Mouse (Mus musculus): Measurements from ENCODE around the gene Nfkbib. TPM values are rescaled to one million over a fixed set of nuclear protein-coding genes. Genes with fewer than 3 reads are reported as not detected.

The Nfkbib gene
- polyA plus RNA-seq, 1 experiment, result 12.1 TPM

- Histone ChIP-seq H3K4me1 (ENCODE audit: control insufficient read depth, insufficient read depth, low read length) (no peaks in the 10 kb centered on the region; the same call in 1 of the 2 replicates), H3K27ac (ENCODE audit: control insufficient read depth, insufficient read depth, low read depth, low read length, poor library complexity) (peak within 1 kb of the TSS; percentile 20; the same call in 1 of the 2 replicates), H3K4me3 (replicated peaks; ENCODE audit: control insufficient read depth, low read depth, low read length) (peak within 1 kb of the TSS; percentile 67)
- no peak for TF ChIP-seq POLR2A (IDR thresholded peaks at IDR 0.05; ENCODE audit: borderline replicate concordance, control insufficient read depth, low read depth, low read length)
- no peak for TF ChIP-seq CTCF (IDR thresholded peaks at IDR 0.05; ENCODE audit: control insufficient read depth, insufficient read depth, low read length)
- WGBS, result 4% methylated on average over 36 of the region's 36 CpGs
Observed at GRCm38 (mm10) chr7:28716590-28717281, 50.6 kb downstream of the Nfkbib start, which contains the start of gene Fbxo17. Gene Fbxo17, plus strand, starts transcription at chr7:28716804.

- 74% methylated on average over 2 of the region's 2 CpGs for WGBS
- no peak overlapping the region for H3K27ac ChIP-seq (ENCODE audit: control insufficient read depth, insufficient read depth, low read depth, low read length, poor library complexity)
- TF ChIP-seq POLR2A (IDR thresholded peaks at IDR 0.05; ENCODE audit: borderline replicate concordance, control insufficient read depth, low read depth, low read length), result no peak
- no peak for TF ChIP-seq CTCF (IDR thresholded peaks at IDR 0.05; ENCODE audit: control insufficient read depth, insufficient read depth, low read length)
- no peaks in the 10 kb centered on the region; the same call in 1 of the 2 replicates for H3K4me1 ChIP-seq (ENCODE audit: control insufficient read depth, insufficient read depth, low read length)
- no peak overlapping the region for H3K4me3 ChIP-seq (replicated peaks; ENCODE audit: control insufficient read depth, low read depth, low read length)
Observed at GRCm38 (mm10) chr7:28715598-28715997, 51.7 kb downstream of the Nfkbib start.

- H3K4me1 ChIP-seq (ENCODE audit: control insufficient read depth, insufficient read depth, low read length), result no peaks in the 10 kb centered on the region; the same call in 1 of the 2 replicates
- no peak overlapping the region for H3K4me3 ChIP-seq (replicated peaks; ENCODE audit: control insufficient read depth, low read depth, low read length)
- no peak overlapping the region for H3K27ac ChIP-seq (ENCODE audit: control insufficient read depth, insufficient read depth, low read depth, low read length, poor library complexity)
- 76% methylated on average over 5 of the region's 5 CpGs for WGBS
- TF ChIP-seq POLR2A (IDR thresholded peaks at IDR 0.05; ENCODE audit: borderline replicate concordance, control insufficient read depth, low read depth, low read length) (no peak), CTCF (IDR thresholded peaks at IDR 0.05; ENCODE audit: control insufficient read depth, insufficient read depth, low read length) (no peak)
Observed at GRCm38 (mm10) chr7:28714667-28715066, 52.6 kb downstream of the Nfkbib start.

- Histone ChIP-seq H3K4me1 (ENCODE audit: control insufficient read depth, insufficient read depth, low read length) (no peaks in the 10 kb centered on the region), H3K4me3 (replicated peaks; ENCODE audit: control insufficient read depth, low read depth, low read length) (no peak overlapping the region), H3K27ac (ENCODE audit: control insufficient read depth, insufficient read depth, low read depth, low read length, poor library complexity) (no peak overlapping the region)
- peak; percentile 34; the same call in 1 of the 2 replicates for TF ChIP-seq CTCF (IDR thresholded peaks at IDR 0.05; ENCODE audit: control insufficient read depth, insufficient read depth, low read length)
- TF ChIP-seq POLR2A (IDR thresholded peaks at IDR 0.05; ENCODE audit: borderline replicate concordance, control insufficient read depth, low read depth, low read length), result no peak
- 63% methylated on average over 3 of the region's 3 CpGs for WGBS
Observed at GRCm38 (mm10) chr7:28710962-28711361, 56.4 kb downstream of the Nfkbib start.

- Histone ChIP-seq H3K27ac (ENCODE audit: control insufficient read depth, insufficient read depth, low read depth, low read length, poor library complexity) (no peak overlapping the region), H3K4me1 (ENCODE audit: control insufficient read depth, insufficient read depth, low read length) (no peaks in the 10 kb centered on the region), H3K4me3 (replicated peaks; ENCODE audit: control insufficient read depth, low read depth, low read length) (no peak overlapping the region)
- TF ChIP-seq CTCF (IDR thresholded peaks at IDR 0.05; ENCODE audit: control insufficient read depth, insufficient read depth, low read length) (no peak), POLR2A (IDR thresholded peaks at IDR 0.05; ENCODE audit: borderline replicate concordance, control insufficient read depth, low read depth, low read length) (no peak)
Observed at GRCm38 (mm10) chr7:28709454-28709853, 57.9 kb downstream of the Nfkbib start.

Other genes with a start within 250 kb of the Nfkbib start
- not detected in 2 replicates for gene Ifnl3, start 244.7 kb downstream of the Nfkbib start, polyA plus RNA-seq (2011; ENCODE audit: insufficient read depth, insufficient read length, low replicate concordance, missing spikeins)
- gene Sycn, start 226.6 kb downstream of the Nfkbib start, polyA plus RNA-seq (2011; ENCODE audit: insufficient read depth, insufficient read length, low replicate concordance, missing spikeins), result not detected in 2 replicates
- not detected in 2 replicates for gene Nccrp1, start 220.3 kb downstream of the Nfkbib start, polyA plus RNA-seq (2011; ENCODE audit: insufficient read depth, insufficient read length, low replicate concordance, missing spikeins)
- gene Samd4b, start 169.4 kb downstream of the Nfkbib start, polyA plus RNA-seq (2011; ENCODE audit: insufficient read depth, insufficient read length, low replicate concordance, missing spikeins), result 5.4 and 25.2 TPM in 2 replicates
- gene Pak4, start 169.3 kb downstream of the Nfkbib start, polyA plus RNA-seq (2011; ENCODE audit: insufficient read depth, insufficient read length, low replicate concordance, missing spikeins), result 6.1 and 13.6 TPM in 2 replicates
- gene Acp7, start 136.2 kb downstream of the Nfkbib start, polyA plus RNA-seq (2011; ENCODE audit: insufficient read depth, insufficient read length, low replicate concordance, missing spikeins), result not detected in 2 replicates
- 1.5 TPM in 1 of 2 replicates, not detected in the other for gene Fbxo27, start 74.7 kb downstream of the Nfkbib start, polyA plus RNA-seq (2011; ENCODE audit: insufficient read depth, insufficient read length, low replicate concordance, missing spikeins)
- gene Fbxo17, start 50.7 kb downstream of the Nfkbib start, polyA plus RNA-seq (2011; ENCODE audit: insufficient read depth, insufficient read length, low replicate concordance, missing spikeins), result 1.4 and 3.3 TPM in 2 replicates
- 46.5 and 85.1 TPM in 2 replicates for gene Mrps12, start 25.7 kb downstream of the Nfkbib start, polyA plus RNA-seq (2011; ENCODE audit: insufficient read depth, insufficient read length, low replicate concordance, missing spikeins)
- gene Sars2, start 25.5 kb downstream of the Nfkbib start, polyA plus RNA-seq (2011; ENCODE audit: insufficient read depth, insufficient read length, low replicate concordance, missing spikeins), result 7.3 and 11.9 TPM in 2 replicates
- gene Ccer2, start 11.3 kb downstream of the Nfkbib start, polyA plus RNA-seq (2011; ENCODE audit: insufficient read depth, insufficient read length, low replicate concordance, missing spikeins), result not detected in 2 replicates
- 18.7 and 28.3 TPM in 2 replicates for gene Sirt2, start 777 bp downstream of the Nfkbib start, polyA plus RNA-seq (2011; ENCODE audit: insufficient read depth, insufficient read length, low replicate concordance, missing spikeins)
- 29.1 and 94.3 TPM in 2 replicates for gene Rinl, start 21.5 kb upstream of the Nfkbib start, polyA plus RNA-seq (2011; ENCODE audit: insufficient read depth, insufficient read length, low replicate concordance, missing spikeins)
- 274 and 541 TPM in 2 replicates for gene Hnrnpl, start 41.0 kb upstream of the Nfkbib start, polyA plus RNA-seq (2011; ENCODE audit: insufficient read depth, insufficient read length, low replicate concordance, missing spikeins)
- 64.4 and 98.5 TPM in 2 replicates for gene Ech1, start 57.7 kb upstream of the Nfkbib start, polyA plus RNA-seq (2011; ENCODE audit: insufficient read depth, insufficient read length, low replicate concordance, missing spikeins)
- 31.4 and 67.1 TPM in 2 replicates for gene Lgals4, start 66.3 kb upstream of the Nfkbib start, polyA plus RNA-seq (2011; ENCODE audit: insufficient read depth, insufficient read length, low replicate concordance, missing spikeins)
- not detected in 2 replicates for gene Lgals7, start 96.3 kb upstream of the Nfkbib start, polyA plus RNA-seq (2011; ENCODE audit: insufficient read depth, insufficient read length, low replicate concordance, missing spikeins)
- gene Capn12, start 113.9 kb upstream of the Nfkbib start, polyA plus RNA-seq (2011; ENCODE audit: insufficient read depth, insufficient read length, low replicate concordance, missing spikeins), result not detected in 2 replicates
- 60.5 and 66.0 TPM in 2 replicates for gene Actn4, start 194.8 kb upstream of the Nfkbib start, polyA plus RNA-seq (2011; ENCODE audit: insufficient read depth, insufficient read length, low replicate concordance, missing spikeins)
- gene Eif3k, start 214.4 kb upstream of the Nfkbib start, polyA plus RNA-seq (2011; ENCODE audit: insufficient read depth, insufficient read length, low replicate concordance, missing spikeins), result 184 and 225 TPM in 2 replicates
- gene Map4k1, start 214.5 kb upstream of the Nfkbib start, polyA plus RNA-seq (2011; ENCODE audit: insufficient read depth, insufficient read length, low replicate concordance, missing spikeins), result 43.0 and 111 TPM in 2 replicates

Data from bone marrow, adult 2 months (tissue).